Mouse (Mus musculus): ENCODE measurements around the gene Timm22. TPM values are rescaled to one million over a fixed set of nuclear protein-coding genes. Genes with fewer than 3 reads are reported as not detected.

Gene Timm22
- polyA plus RNA-seq, 1 experiment from 2014 or later, result 127 TPM

- H3K27me3 ChIP-seq (ENCODE audit: poor library complexity, severe bottlenecking), result peaks cover 22% of the 10 kb centered on the region
- H3K4me1 ChIP-seq, result peaks cover 61% of the 10 kb centered on the region
- DNase-seq (ENCODE audit: extremely low spot score, low spot score), result peak; percentile 63
- peak overlapping the region; percentile 86 for H3K27ac ChIP-seq
- H3K9me3 ChIP-seq, result no peaks in the 10 kb centered on the region
- H3K36me3 ChIP-seq (replicated peaks), result peaks cover 44% of the 10 kb centered on the region
- WGBS, result 20% methylated on average over 3 of the region's 3 CpGs
- peak overlapping the region; percentile 9; the same call in 1 of the 2 replicates for H3K4me3 ChIP-seq
These were observed 43.4 kb downstream of the Timm22 start for GRCm38 (mm10) chr11:76450202-76450561.

GRCm38 (mm10) chr11:76454492-76454891, 47.7 kb downstream of the Timm22 start:
- Histone ChIP-seq H3K36me3 (replicated peaks) (peaks cover 54% of the 10 kb centered on the region), H3K9me3 (no peaks in the 10 kb centered on the region), H3K27me3 (ENCODE audit: poor library complexity, severe bottlenecking) (peaks cover 8% of the 10 kb centered on the region; the same call in 1 of the 2 replicates), H3K4me1 (peaks cover 32% of the 10 kb centered on the region), H3K4me3 (no peak overlapping the region), H3K27ac (no peak overlapping the region)
- peak; percentile 68 for DNase-seq (ENCODE audit: extremely low spot score, low spot score)
- WGBS, result 60% methylated on average over 5 of the region's 5 CpGs

- Histone ChIP-seq H3K9me3 (no peaks in the 10 kb centered on the region), H3K4me1 (peaks cover 16% of the 10 kb centered on the region), H3K27me3 (ENCODE audit: poor library complexity, severe bottlenecking) (peaks cover 8% of the 10 kb centered on the region; the same call in 1 of the 2 replicates), H3K36me3 (replicated peaks) (peaks cover 64% of the 10 kb centered on the region), H3K4me3 (no peak overlapping the region), H3K27ac (peak overlapping the region; percentile 53)
- peak; percentile 85 for DNase-seq (ENCODE audit: extremely low spot score, low spot score)
- WGBS, result 19% methylated on average over 6 of the region's 6 CpGs
These were observed 49.5 kb downstream of the Timm22 start for GRCm38 (mm10) chr11:76456233-76456632.

GRCm38 (mm10) chr11:76456897-76457296, 50.1 kb downstream of the Timm22 start:
- Histone ChIP-seq H3K9me3 (no peaks in the 10 kb centered on the region), H3K36me3 (replicated peaks) (peaks cover 64% of the 10 kb centered on the region), H3K4me3 (no peak overlapping the region), H3K27ac (peak overlapping the region; percentile 53; the same call in 1 of the 2 replicates), H3K27me3 (ENCODE audit: poor library complexity, severe bottlenecking) (peaks cover 8% of the 10 kb centered on the region; the same call in 1 of the 2 replicates), H3K4me1 (peaks cover 16% of the 10 kb centered on the region)
- no peak for DNase-seq (ENCODE audit: extremely low spot score, low spot score)
- 79% methylated on average over 10 of the region's 10 CpGs for WGBS

- 80% methylated on average over 9 of the region's 9 CpGs for WGBS
- DNase-seq (ENCODE audit: extremely low spot score, low spot score), result no peak
- H3K27ac ChIP-seq, result no peak overlapping the region
- H3K27me3 ChIP-seq (ENCODE audit: poor library complexity, severe bottlenecking), result peaks cover 8% of the 10 kb centered on the region; the same call in 1 of the 2 replicates
- peaks cover 70% of the 10 kb centered on the region for H3K36me3 ChIP-seq (replicated peaks)
- peaks cover 15% of the 10 kb centered on the region for H3K4me1 ChIP-seq
- no peak overlapping the region for H3K4me3 ChIP-seq
- no peaks in the 10 kb centered on the region for H3K9me3 ChIP-seq
These were observed 52.0 kb downstream of the Timm22 start for GRCm38 (mm10) chr11:76458730-76459129.

- peaks cover 8% of the 10 kb centered on the region; the same call in 1 of the 2 replicates for H3K27me3 ChIP-seq (ENCODE audit: poor library complexity, severe bottlenecking)
- H3K9me3 ChIP-seq, result no peaks in the 10 kb centered on the region
- no peak overlapping the region for H3K27ac ChIP-seq
- no peak for DNase-seq (ENCODE audit: extremely low spot score, low spot score)
- WGBS, result 65% methylated on average over 3 of the region's 3 CpGs
- H3K4me3 ChIP-seq, result no peak overlapping the region
- peaks cover 70% of the 10 kb centered on the region for H3K36me3 ChIP-seq (replicated peaks)
- H3K4me1 ChIP-seq, result peaks cover 22% of the 10 kb centered on the region
These were observed 52.7 kb downstream of the Timm22 start for GRCm38 (mm10) chr11:76459489-76459888.

- DNase-seq (ENCODE audit: extremely low spot score, low spot score), result no peak
- Histone ChIP-seq H3K27me3 (ENCODE audit: poor library complexity, severe bottlenecking) (no peaks in the 10 kb centered on the region), H3K36me3 (replicated peaks) (peaks cover 57% of the 10 kb centered on the region), H3K4me1 (peaks cover 34% of the 10 kb centered on the region), H3K9me3 (no peaks in the 10 kb centered on the region), H3K27ac (no peak overlapping the region), H3K4me3 (no peak overlapping the region)
- 86% methylated on average over 6 of the region's 6 CpGs for WGBS
These were observed 54.4 kb downstream of the Timm22 start for GRCm38 (mm10) chr11:76461201-76461600.

GRCm38 (mm10) chr11:76461696-76462095, 54.9 kb downstream of the Timm22 start:
- peaks cover 57% of the 10 kb centered on the region for H3K36me3 ChIP-seq (replicated peaks)
- H3K4me3 ChIP-seq, result no peak overlapping the region

GRCm38 (mm10) chr11:76465879-76466278, 59.1 kb downstream of the Timm22 start:
- no peak for DNase-seq (ENCODE audit: extremely low spot score, low spot score)
- peaks cover 63% of the 10 kb centered on the region for H3K4me1 ChIP-seq
- 78% methylated on average over 4 of the region's 4 CpGs for WGBS
- H3K36me3 ChIP-seq (replicated peaks), result peaks cover 39% of the 10 kb centered on the region
- no peak overlapping the region for H3K27ac ChIP-seq
- H3K9me3 ChIP-seq, result no peaks in the 10 kb centered on the region
- H3K4me3 ChIP-seq, result no peak overlapping the region
- H3K27me3 ChIP-seq (ENCODE audit: poor library complexity, severe bottlenecking), result peaks cover 25% of the 10 kb centered on the region

More at GRCm38 (mm10) chr11:76461696-76462095, 54.9 kb downstream of the Timm22 start:
- Histone ChIP-seq H3K27ac (no peak overlapping the region), H3K9me3 (no peaks in the 10 kb centered on the region), H3K4me1 (peaks cover 33% of the 10 kb centered on the region), H3K27me3 (ENCODE audit: poor library complexity, severe bottlenecking) (peaks cover 2% of the 10 kb centered on the region; the same call in 1 of the 2 replicates)
- DNase-seq (ENCODE audit: extremely low spot score, low spot score), result no peak
- WGBS, result 93% methylated on average over 5 of the region's 5 CpGs

Other genes with a start within 250 kb of the Timm22 start
- gene Vps53, start 227.3 kb upstream of the Timm22 start, polyA plus RNA-seq (2016; fragmentation: Nextera tagmentation; extraction: Ambion mirVana), result 37.0 and 38.6 TPM in 2 replicates
- gene Fam57a, start 227.3 kb upstream of the Timm22 start, polyA plus RNA-seq (2016; fragmentation: Nextera tagmentation; extraction: Ambion mirVana), result 30.9 and 32.3 TPM in 2 replicates
- 0.53 TPM in 1 of 2 replicates, not detected in the other for gene Dbil5, start 189.3 kb upstream of the Timm22 start, polyA plus RNA-seq (2016; fragmentation: Nextera tagmentation; extraction: Ambion mirVana)
- 65.6 and 68.5 TPM in 2 replicates for gene Gemin4, start 189.3 kb upstream of the Timm22 start, polyA plus RNA-seq (2016; fragmentation: Nextera tagmentation; extraction: Ambion mirVana)
- 26.3 and 28.1 TPM in 2 replicates for gene Mrm3, start 163.2 kb upstream of the Timm22 start, polyA plus RNA-seq (2016; fragmentation: Nextera tagmentation; extraction: Ambion mirVana)
- 129 and 134 TPM in 2 replicates for gene Glod4, start 163.2 kb upstream of the Timm22 start, polyA plus RNA-seq (2016; fragmentation: Nextera tagmentation; extraction: Ambion mirVana)
- gene Nxn, start 7.8 kb upstream of the Timm22 start, polyA plus RNA-seq (2016; fragmentation: Nextera tagmentation; extraction: Ambion mirVana), result 55.4 and 62.3 TPM in 2 replicates
- 25.8 and 27.0 TPM in 2 replicates for gene Abr, start 215.4 kb downstream of the Timm22 start, polyA plus RNA-seq (2016; fragmentation: Nextera tagmentation; extraction: Ambion mirVana)

Data from forebrain, embryonic 10.5 days (tissue).